ENCODE assay signal across 22 mouse cellular contexts in genomic region chr2:112884456-112885114, GRCm38 (mm10).
"Had no signal": no experiment of that assay in that cellular context is flagged by ENCODE, and none has a peak within 500 bp of the region (broad histone marks: within the 10 kb centered on the region; RNA-seq: fewer than 3 reads in every experiment).

No protein-coding gene starts in this region.

- H3K27me3 ChIP-seq: limb, embryonic 12.5 days; limb, embryonic 15.5 days; neural tube, embryonic 12.5 days; neural tube, embryonic 15.5 days had no signal

- H3K9me3 ChIP-seq: limb, embryonic 12.5 days; limb, embryonic 15.5 days; neural tube, embryonic 12.5 days; neural tube, embryonic 15.5 days had no signal

- H3K27ac ChIP-seq: limb, embryonic 12.5 days; limb, embryonic 15.5 days; liver, embryonic 14.5 days; macrophage; neural tube, embryonic 12.5 days; neural tube, embryonic 15.5 days; stomach, postnatal 0 days had no signal

- H3K9ac ChIP-seq: limb, embryonic 12.5 days; limb, embryonic 15.5 days; liver, embryonic 14.5 days; liver, postnatal 0 days; lung, embryonic 14.5 days; neural tube, embryonic 12.5 days; neural tube, embryonic 15.5 days had no signal

- DNase-seq: kidney, adult 18-20 months; kidney, adult 9 months; kidney, postnatal 14 days; kidney, postnatal 4 days; left cerebral cortex, postnatal 4 days; liver, postnatal 0 days; lung, embryonic 14.5 days; right cerebral cortex, adult 18-20 months; right cerebral cortex, postnatal 14 days; right cerebral cortex, postnatal 4 days; thymus, adult 2 months; thymus, postnatal 14 days; thymus, postnatal 4 days had no signal

- H3K4me2 ChIP-seq: limb, embryonic 12.5 days; limb, embryonic 15.5 days; liver, embryonic 11.5 days; lung, embryonic 14.5 days; neural tube, embryonic 12.5 days; neural tube, embryonic 15.5 days had no signal

- H3K36me3 ChIP-seq: limb, embryonic 12.5 days; limb, embryonic 15.5 days; neural tube, embryonic 12.5 days; neural tube, embryonic 15.5 days had no signal

- H3K4me3 ChIP-seq: limb, embryonic 12.5 days; limb, embryonic 15.5 days; neural tube, embryonic 12.5 days; neural tube, embryonic 15.5 days had no signal

- H3K4me1 ChIP-seq: limb, embryonic 12.5 days; limb, embryonic 15.5 days; neural tube, embryonic 12.5 days; neural tube, embryonic 15.5 days had no signal

- ATAC-seq: liver, postnatal 0 days; lung, postnatal 0 days had no signal
